Mouse (Mus musculus): ENCODE data around the gene Sufu. TPM values are rescaled to one million over a fixed set of nuclear protein-coding genes. Genes with fewer than 3 reads are reported as not detected.

Gene Sufu
- polyA plus RNA-seq, 2 experiments, result 30.6 to 35.5 TPM

GRCm38 (mm10) chr19:46456018-46456735 is 59.5 kb downstream of the Sufu start:
- ATAC-seq (ENCODE audit: low FRiP score, low read depth), result no peak

GRCm38 (mm10) chr19:46457798-46458197 is 61.1 kb downstream of the Sufu start:
- DNase-seq (ENCODE audit: low spot score) (no peak), ATAC-seq (ENCODE audit: low FRiP score, low read depth) (no peak)
- Histone ChIP-seq H3K27ac (replicated peaks; ENCODE audit: low read depth, low read length) (no peak overlapping the region), H3K36me3 (ENCODE audit: control insufficient read depth, insufficient read depth, low read length) (peaks cover 83% of the 10 kb centered on the region), H3K4me1 (ENCODE audit: control insufficient read depth, insufficient read depth, low read length) (no peaks in the 10 kb centered on the region), H3K9ac (ENCODE audit: low read depth, low read length, severe bottlenecking) (no peak overlapping the region), H3K4me2 (replicated peaks; ENCODE audit: low read depth, low read length, severe bottlenecking) (no peak overlapping the region), H3K4me3 (replicated peaks; ENCODE audit: low read length) (no peak overlapping the region), H3K9me3 (ENCODE audit: control insufficient read depth, low read length) (no peaks in the 10 kb centered on the region), H3K27me3 (ENCODE audit: control insufficient read depth, insufficient read depth, low read length) (no peaks in the 10 kb centered on the region)
- TF ChIP-seq POLR2A (IDR thresholded peaks at IDR 0.05; ENCODE audit: borderline replicate concordance, extremely low read depth, insufficient read depth, insufficient read length), result no peak
- 84% methylated on average over 5 of the region's 5 CpGs for WGBS

More at GRCm38 (mm10) chr19:46456018-46456735, 59.5 kb downstream of the Sufu start:
- H3K36me3 ChIP-seq (ENCODE audit: control insufficient read depth, insufficient read depth, low read length), result peaks cover 83% of the 10 kb centered on the region
- no peak overlapping the region for H3K4me3 ChIP-seq (replicated peaks; ENCODE audit: low read length)
- H3K9ac ChIP-seq (ENCODE audit: low read depth, low read length, severe bottlenecking), result no peak overlapping the region
- 91% methylated on average over 5 of the region's 5 CpGs for WGBS
- no peak for DNase-seq (ENCODE audit: low spot score)
- no peak for TF ChIP-seq POLR2A (IDR thresholded peaks at IDR 0.05; ENCODE audit: borderline replicate concordance, extremely low read depth, insufficient read depth, insufficient read length)
- no peaks in the 10 kb centered on the region for H3K9me3 ChIP-seq (ENCODE audit: control insufficient read depth, low read length)
- no peak overlapping the region for H3K27ac ChIP-seq (replicated peaks; ENCODE audit: low read depth, low read length)
- H3K4me1 ChIP-seq (ENCODE audit: control insufficient read depth, insufficient read depth, low read length), result no peaks in the 10 kb centered on the region
- H3K27me3 ChIP-seq (ENCODE audit: control insufficient read depth, insufficient read depth, low read length), result no peaks in the 10 kb centered on the region
- no peak overlapping the region for H3K4me2 ChIP-seq (replicated peaks; ENCODE audit: low read depth, low read length, severe bottlenecking)

GRCm38 (mm10) chr19:46459256-46459655 is 62.6 kb downstream of the Sufu start:
- Histone ChIP-seq H3K27me3 (ENCODE audit: control insufficient read depth, insufficient read depth, low read length) (no peaks in the 10 kb centered on the region), H3K4me1 (ENCODE audit: control insufficient read depth, insufficient read depth, low read length) (no peaks in the 10 kb centered on the region), H3K4me2 (replicated peaks; ENCODE audit: low read depth, low read length, severe bottlenecking) (no peak overlapping the region), H3K9ac (ENCODE audit: low read depth, low read length, severe bottlenecking) (no peak overlapping the region), H3K36me3 (ENCODE audit: control insufficient read depth, insufficient read depth, low read length) (peaks cover 77% of the 10 kb centered on the region), H3K9me3 (ENCODE audit: control insufficient read depth, low read length) (no peaks in the 10 kb centered on the region), H3K27ac (replicated peaks; ENCODE audit: low read depth, low read length) (no peak overlapping the region), H3K4me3 (replicated peaks; ENCODE audit: low read length) (no peak overlapping the region)
- no peak for TF ChIP-seq POLR2A (IDR thresholded peaks at IDR 0.05; ENCODE audit: borderline replicate concordance, extremely low read depth, insufficient read depth, insufficient read length)
- ATAC-seq (ENCODE audit: low FRiP score, low read depth) (no peak), DNase-seq (ENCODE audit: low spot score) (no peak)
- WGBS, result 77% methylated on average over 10 of the region's 10 CpGs

- Histone ChIP-seq H3K27ac (replicated peaks; ENCODE audit: low read depth, low read length) (0 out of 2 replicates have a peak overlapping the region, but pooled peaks have one; percentile 33), H3K36me3 (ENCODE audit: control insufficient read depth, insufficient read depth, low read length) (peaks cover 70% of the 10 kb centered on the region), H3K4me1 (ENCODE audit: control insufficient read depth, insufficient read depth, low read length) (no peaks in the 10 kb centered on the region), H3K4me3 (replicated peaks; ENCODE audit: low read length) (no peak overlapping the region), H3K9me3 (ENCODE audit: control insufficient read depth, low read length) (no peaks in the 10 kb centered on the region), H3K4me2 (replicated peaks; ENCODE audit: low read depth, low read length, severe bottlenecking) (no peak overlapping the region), H3K27me3 (ENCODE audit: control insufficient read depth, insufficient read depth, low read length) (no peaks in the 10 kb centered on the region), H3K9ac (ENCODE audit: low read depth, low read length, severe bottlenecking) (no peak overlapping the region)
- 82% methylated on average over 2 of the region's 2 CpGs for WGBS
- DNase-seq (ENCODE audit: low spot score) (no peak), ATAC-seq (ENCODE audit: low FRiP score, low read depth) (no peak)
- TF ChIP-seq POLR2A (IDR thresholded peaks at IDR 0.05; ENCODE audit: borderline replicate concordance, extremely low read depth, insufficient read depth, insufficient read length), result no peak
Observed at GRCm38 (mm10) chr19:46459889-46460288, 63.2 kb downstream of the Sufu start.

- TF ChIP-seq POLR2A (IDR thresholded peaks at IDR 0.05; ENCODE audit: borderline replicate concordance, extremely low read depth, insufficient read depth, insufficient read length), result no peak
Observed at GRCm38 (mm10) chr19:46462574-46462973, 65.9 kb downstream of the Sufu start.

More at GRCm38 (mm10) chr19:46462574-46462973, 65.9 kb downstream of the Sufu start:
- no peaks in the 10 kb centered on the region for H3K4me1 ChIP-seq (ENCODE audit: control insufficient read depth, insufficient read depth, low read length)
- H3K9ac ChIP-seq (ENCODE audit: low read depth, low read length, severe bottlenecking), result no peak overlapping the region
- no peak overlapping the region for H3K4me3 ChIP-seq (replicated peaks; ENCODE audit: low read length)
- ATAC-seq (ENCODE audit: low FRiP score, low read depth) (no peak), DNase-seq (ENCODE audit: low spot score) (no peak)
- no peaks in the 10 kb centered on the region for H3K27me3 ChIP-seq (ENCODE audit: control insufficient read depth, insufficient read depth, low read length)
- H3K4me2 ChIP-seq (replicated peaks; ENCODE audit: low read depth, low read length, severe bottlenecking), result no peak overlapping the region
- 89% methylated on average over 3 of the region's 3 CpGs for WGBS
- H3K36me3 ChIP-seq (ENCODE audit: control insufficient read depth, insufficient read depth, low read length), result peaks cover 49% of the 10 kb centered on the region
- H3K27ac ChIP-seq (replicated peaks; ENCODE audit: low read depth, low read length), result no peak overlapping the region
- no peaks in the 10 kb centered on the region for H3K9me3 ChIP-seq (ENCODE audit: control insufficient read depth, low read length)
